Mouse (Mus musculus): ENCODE results near the gene Fam129b.

Gene Fam129b

GRCm38 (mm10) chr2:32859010-32859621 is 16.8 kb upstream of the Fam129b start:
- in situ Hi-C loops (cut with MboI, MseI), result loop anchor here (5.0 to 10.0 kb wide), 2 partner anchors 82 to 1614 kb away; partner anchors contain the start of genes Ncs1, Ptrh1 and Ttc16

GRCm38 (mm10) chr2:32859622-32860012 is 16.3 kb upstream of the Fam129b start:
- in situ Hi-C loops (cut with MboI, MseI), result loop anchor here (5.0 to 10.0 kb wide), 2 partner anchors 82 to 1615 kb away; partner anchors contain the start of genes Ncs1, Ptrh1 and Ttc16

GRCm38 (mm10) chr2:32860799-32861198 is 15.1 kb upstream of the Fam129b start:
- in situ Hi-C loops (cut with MboI, MseI), result no loop called here

GRCm38 (mm10) chr2:32863317-32863716 is 12.6 kb upstream of the Fam129b start:
- in situ Hi-C loops (cut with MboI, MseI), result no loop called here

- in situ Hi-C loops (cut with MboI, MseI), result loop anchor here (5.0 kb wide), 1 partner anchor 43 kb away; no protein-coding TSS in a partner anchor
Measured at GRCm38 (mm10) chr2:32864755-32865154, 11.2 kb upstream of the Fam129b start.

- in situ Hi-C loops (cut with MboI, MseI), result loop anchor here (5.0 kb wide), 1 partner anchor 40 kb away; no protein-coding TSS in a partner anchor
Measured at GRCm38 (mm10) chr2:32867354-32867753, 8.6 kb upstream of the Fam129b start.

- in situ Hi-C loops (cut with MboI, MseI), result loop anchor here (5.0 kb wide), 1 partner anchor 38 kb away; no protein-coding TSS in a partner anchor
Measured at GRCm38 (mm10) chr2:32869721-32870274, 6.1 kb upstream of the Fam129b start.

- in situ Hi-C loops (cut with MboI, MseI), result no loop called here
Measured at GRCm38 (mm10) chr2:32870275-32871100, 5.4 kb upstream of the Fam129b start.

GRCm38 (mm10) chr2:32874070-32874469 is 1.8 kb upstream of the Fam129b start:
- in situ Hi-C loops (cut with MboI, MseI), result no loop called here

GRCm38 (mm10) chr2:32874951-32875674 is 801 bp upstream of the Fam129b start:
- in situ Hi-C loops (cut with MboI, MseI), result no loop called here

GRCm38 (mm10) chr2:32876490-32877302 is 782 bp downstream of the Fam129b start:
- in situ Hi-C loops (cut with MboI, MseI), result no loop called here

GRCm38 (mm10) chr2:32877303-32877702 is 1.4 kb downstream of the Fam129b start:
- in situ Hi-C loops (cut with MboI, MseI), result no loop called here

- in situ Hi-C loops (cut with MboI, MseI), result no loop called here
Measured at GRCm38 (mm10) chr2:32877761-32878393, 2.0 kb downstream of the Fam129b start.

GRCm38 (mm10) chr2:32878396-32878795 is 2.5 kb downstream of the Fam129b start:
- in situ Hi-C loops (cut with MboI, MseI), result no loop called here

- in situ Hi-C loops (cut with MboI, MseI), result no loop called here
Measured at GRCm38 (mm10) chr2:32879593-32879992, 3.7 kb downstream of the Fam129b start.

- in situ Hi-C loops (cut with MboI, MseI), result no loop called here
Measured at GRCm38 (mm10) chr2:32881054-32881453, 5.1 kb downstream of the Fam129b start.

GRCm38 (mm10) chr2:32881723-32882122 is 5.8 kb downstream of the Fam129b start:
- in situ Hi-C loops (cut with MboI, MseI), result no loop called here

- in situ Hi-C loops (cut with MboI, MseI), result no loop called here
Measured at GRCm38 (mm10) chr2:32882283-32883043, 6.5 kb downstream of the Fam129b start.

- in situ Hi-C loops (cut with MboI, MseI), result loop anchor here (5.0 kb wide), 1 partner anchor 38 kb away; no protein-coding TSS in a partner anchor
Measured at GRCm38 (mm10) chr2:32884745-32885144, 8.8 kb downstream of the Fam129b start.

Data from T-helper 2 cell (primary cell).